Mouse (Mus musculus): Measurements from ENCODE around the gene Lrmda.

Gene Lrmda

DNA sequence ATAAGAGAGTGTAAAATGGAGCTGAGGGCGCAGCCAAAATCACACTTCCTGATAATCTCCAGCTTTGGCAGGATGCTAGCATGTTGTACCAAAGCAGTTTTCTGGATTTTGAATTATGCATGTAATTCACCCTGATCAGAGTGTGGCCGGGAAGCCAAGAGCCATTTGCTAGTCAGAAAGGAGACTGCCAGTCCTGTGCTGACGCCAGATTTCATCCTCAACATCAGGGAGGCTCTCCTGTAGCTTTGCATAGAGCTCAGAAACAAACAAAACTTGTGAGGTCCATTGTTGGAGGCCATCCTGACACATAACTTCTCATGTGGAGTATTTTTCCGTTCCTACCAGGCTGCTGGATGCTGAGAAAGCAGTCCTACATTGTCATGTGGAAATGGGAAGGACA, 667.4 kb downstream of the Lrmda start:
- no peak for DNase-seq

DNA sequence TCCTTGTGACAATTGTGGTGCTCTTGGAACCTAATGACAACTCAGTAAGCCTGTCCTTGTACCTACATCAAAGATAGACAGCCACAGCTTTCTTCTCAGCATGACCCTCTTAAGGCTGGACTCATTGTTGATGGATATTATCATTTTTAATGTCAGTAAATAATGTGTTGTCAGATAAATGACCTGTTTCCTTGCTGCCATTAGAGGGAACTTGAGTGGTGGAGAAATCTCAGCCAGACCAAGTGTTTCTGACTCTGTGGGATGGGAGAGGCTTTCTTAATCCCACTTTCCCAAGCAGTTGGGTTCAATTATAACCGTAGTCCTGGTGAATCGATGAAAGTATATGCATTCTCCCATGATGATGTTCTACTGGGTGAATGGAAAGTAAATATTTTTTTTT, 668.9 kb downstream of the Lrmda start:
- no peak for DNase-seq

DNA sequence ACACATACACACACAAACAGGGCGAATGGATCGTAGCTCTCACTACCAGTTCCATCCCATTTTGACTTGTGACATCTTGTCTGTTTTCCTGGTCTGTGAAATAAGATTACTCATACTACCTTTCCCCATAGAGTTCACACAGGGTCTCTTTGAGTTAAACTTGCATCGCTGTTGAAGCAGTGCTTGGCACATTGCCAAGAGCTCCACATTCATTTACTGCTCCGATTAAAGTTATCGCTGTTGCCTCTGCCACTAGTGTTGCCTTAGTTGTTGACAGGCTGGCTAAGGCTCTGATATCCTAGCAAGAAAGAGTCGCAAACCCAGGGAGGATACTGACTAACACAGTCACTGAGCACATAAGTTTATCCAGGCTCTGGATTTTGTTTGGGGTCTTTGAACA, 675.9 kb downstream of the Lrmda start:
- DNase-seq: no peak

DNA sequence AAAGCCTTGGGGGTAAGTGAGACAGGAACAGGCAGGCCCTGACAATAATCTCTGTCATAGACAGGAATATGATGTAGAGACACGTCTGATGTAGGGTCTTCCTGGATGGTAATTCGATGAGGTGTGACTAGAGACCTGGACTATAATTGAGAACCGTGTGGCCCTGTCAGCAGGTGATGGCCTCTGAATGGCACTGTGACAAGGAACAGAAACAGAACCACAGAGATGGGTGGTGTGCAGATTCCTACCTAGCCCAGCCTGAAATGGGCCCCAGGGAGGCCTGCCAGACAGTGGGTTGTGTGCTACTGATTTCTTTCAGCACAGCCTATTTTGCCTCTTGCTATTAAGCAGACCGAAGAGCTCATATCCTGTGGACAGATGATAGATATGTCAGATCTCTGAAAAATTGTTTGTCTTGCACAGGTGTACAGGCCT, 676.4 kb downstream of the Lrmda start:
- no peak for DNase-seq

DNA sequence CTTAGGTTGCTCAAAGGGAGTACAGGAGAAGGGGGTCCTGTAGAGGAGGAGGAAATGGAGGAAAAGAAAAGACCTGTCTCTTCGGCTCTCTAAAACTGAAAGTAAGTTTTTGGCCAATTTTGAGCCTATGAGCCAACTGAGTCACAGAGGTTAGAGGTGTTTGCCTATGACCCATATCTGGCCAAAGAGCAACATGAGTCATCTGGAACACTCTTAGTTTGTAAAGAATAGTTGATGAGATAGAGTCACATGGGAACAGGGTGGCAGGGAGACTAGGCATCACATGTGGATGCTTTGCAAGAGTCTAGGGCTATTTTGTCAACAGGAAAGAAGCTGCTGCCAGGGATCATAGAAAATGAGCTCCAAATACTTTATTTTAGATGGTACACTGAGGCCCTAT, 680.7 kb downstream of the Lrmda start:
- no peak for DNase-seq

DNA sequence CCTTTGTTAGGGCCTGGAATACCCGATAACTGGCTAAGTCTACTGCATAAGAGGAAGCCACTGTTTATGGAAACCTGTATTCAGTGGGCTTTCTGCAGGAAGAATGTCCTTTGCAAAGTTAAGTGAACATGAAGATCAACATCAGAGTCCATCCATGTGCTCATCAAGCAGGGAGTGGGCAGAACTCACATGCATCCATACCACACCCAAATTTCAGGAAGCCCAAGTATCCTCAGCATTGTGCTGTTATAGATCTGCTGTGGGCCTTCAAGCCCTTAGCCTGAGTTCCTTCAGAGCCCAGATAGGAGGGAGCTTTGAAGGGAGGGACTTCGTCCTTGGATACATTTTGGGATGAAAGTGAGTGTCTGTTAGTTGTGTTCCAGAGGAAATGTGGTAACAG, 681.2 kb downstream of the Lrmda start:
- DNase-seq: no peak

DNA sequence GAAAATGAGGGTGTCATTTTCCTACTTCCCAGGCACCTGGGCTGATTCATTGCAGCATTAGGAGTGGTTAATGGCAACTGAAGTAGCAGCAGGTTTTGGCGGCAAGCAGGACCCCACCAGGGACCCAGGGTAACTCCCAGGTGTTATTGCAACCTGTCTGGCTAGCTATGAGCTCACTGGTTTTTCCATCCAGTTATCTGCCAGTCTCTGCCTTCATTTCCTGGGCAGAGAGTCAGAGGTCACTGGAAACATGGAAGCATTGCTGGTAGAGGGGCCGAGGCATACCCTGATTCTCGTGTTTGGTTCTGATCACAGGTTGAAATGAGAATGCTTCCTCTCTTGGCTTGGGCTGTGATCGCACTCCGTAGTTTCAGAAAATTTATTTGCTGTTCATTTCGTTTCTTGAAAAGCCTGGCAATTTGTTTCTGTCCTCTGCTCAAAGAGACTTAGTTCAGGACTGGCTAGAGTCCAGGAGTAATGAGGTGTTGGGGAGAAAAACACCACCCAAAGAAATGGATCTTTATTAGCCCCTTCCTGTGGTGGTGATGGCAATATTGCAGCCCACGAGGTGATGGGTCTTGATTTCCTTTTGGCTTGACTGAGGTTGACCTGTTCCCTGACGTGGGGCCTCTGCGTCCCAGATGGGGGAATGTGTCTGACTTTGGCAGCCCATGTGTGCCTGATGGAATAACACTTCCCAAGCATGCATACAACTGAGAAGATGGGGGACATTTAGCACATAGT, 688.6 kb downstream of the Lrmda start:
- no peak for DNase-seq

DNA sequence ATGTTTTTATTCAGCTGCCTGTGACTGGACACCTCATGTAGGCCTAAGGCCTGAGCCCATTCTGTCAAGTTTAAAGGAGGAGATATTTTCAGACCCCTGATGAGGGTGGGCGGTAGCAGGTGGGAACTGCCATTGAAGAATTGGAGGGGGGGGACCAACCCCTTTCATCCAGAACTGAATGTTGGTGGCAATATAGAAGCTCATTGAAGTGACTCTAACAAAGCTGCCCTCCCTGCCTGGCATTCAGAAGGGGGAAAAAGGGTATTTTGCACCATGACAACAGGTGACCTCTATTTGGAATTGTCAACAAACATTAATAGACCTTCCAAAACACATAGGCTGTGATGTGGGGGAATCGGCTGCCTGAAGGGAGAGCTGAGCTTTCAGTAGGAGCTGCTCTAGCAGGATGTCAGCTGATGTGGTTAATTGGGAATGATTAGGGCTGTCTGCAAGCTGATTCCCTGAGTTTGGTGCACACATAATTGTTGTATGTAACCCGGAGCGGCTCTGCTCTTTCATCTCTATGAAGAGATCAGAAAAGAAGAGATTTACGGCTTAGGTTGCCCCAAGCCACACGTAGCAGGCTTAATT, 690.7 kb downstream of the Lrmda start:
- DNase-seq: no peak

DNA sequence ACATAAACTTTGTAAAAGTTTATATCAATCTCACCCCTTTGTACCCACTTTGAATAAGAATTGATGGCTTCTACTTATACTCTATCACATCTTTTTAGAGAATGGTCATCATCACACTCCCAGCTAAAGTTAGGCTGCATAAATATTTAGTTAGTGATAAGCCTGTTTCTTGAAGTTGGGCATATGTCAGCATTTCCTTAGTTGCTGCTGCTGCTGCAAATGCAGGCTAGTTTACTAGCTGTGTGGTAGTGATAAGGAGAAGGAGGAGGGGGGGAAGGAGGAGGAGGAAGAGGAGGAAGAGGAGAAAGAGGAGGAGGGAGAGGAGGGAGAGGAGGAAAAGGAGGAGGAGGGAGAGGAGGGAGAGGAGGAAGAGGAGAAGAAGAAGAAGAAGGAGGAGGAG, 692.9 kb downstream of the Lrmda start:
- no peak for DNase-seq

DNA sequence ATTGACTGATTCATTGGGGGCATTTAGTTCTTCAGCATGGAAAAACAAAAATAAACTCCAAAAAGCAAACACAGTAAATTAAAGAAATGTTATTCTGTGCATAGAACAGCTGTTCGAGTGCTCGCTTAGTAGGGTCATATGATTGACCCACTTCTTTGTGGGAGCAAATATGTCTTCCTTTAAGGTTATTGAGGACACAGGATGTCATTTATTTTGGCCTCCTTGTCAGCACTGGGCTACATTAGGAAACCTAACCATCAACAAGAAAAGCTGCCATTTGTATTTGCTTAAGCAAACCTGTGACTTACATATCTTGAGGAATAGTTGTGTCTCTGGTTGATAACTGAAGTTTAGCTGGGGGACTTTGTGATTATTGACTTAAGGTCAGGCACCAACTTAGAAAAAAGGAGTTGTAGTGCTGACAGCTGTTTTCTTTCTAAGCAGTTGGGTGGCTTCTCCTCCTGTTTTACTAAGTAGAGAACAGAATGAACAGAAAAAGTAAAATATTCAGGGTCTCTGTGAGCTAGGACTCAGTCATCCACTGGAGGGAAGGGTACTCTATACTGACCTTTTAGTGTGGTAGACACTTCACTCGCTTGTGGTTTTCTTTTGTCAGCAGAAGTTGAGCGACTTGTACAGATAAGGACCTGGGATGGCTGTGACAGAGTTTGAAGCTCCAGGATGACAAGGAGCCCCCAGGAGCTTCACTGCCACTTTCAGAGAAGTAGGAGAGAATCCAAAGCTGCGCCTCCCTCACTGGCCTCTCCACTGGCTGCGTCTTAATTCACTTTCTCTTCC, 696.3 kb downstream of the Lrmda start:
- DNase-seq: no peak

DNA sequence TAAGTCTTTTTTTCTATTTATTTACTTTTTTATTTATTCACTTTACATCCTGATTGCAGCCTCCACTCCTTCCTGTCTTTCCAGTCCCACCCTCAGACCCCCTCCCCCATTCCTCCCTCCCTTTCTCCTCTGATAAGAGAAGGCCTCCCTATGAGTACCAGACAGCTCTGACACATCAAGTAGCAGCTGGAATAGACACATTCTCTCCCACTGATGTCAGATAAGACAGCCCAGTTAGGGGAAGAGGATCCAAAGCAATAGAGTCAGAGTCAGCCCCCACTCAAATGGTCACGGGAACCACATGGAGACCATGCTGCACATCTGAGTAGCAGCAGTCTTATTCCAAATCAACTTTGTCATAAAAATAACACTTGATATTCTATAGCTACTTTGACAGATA, 700.5 kb downstream of the Lrmda start:
- DNase-seq: no peak

DNA sequence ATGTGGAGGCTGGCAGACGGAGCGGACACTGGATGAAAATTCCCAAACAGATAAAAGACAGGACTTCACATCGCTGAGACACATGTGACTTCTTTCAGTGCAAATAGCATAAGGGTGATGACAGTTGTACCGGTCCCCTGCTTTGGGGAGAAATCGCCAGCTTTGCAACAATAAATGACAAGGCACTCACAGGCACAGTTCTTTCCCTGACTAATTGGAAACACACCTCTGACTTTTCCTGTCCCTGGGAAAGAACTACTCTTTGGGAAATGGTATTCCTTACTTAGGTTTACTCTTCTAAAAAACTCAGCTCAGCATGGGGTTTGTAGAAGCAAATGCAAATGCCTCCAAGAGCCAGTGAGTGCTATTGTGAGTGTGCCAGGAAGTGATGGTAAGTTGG, 702.3 kb downstream of the Lrmda start:
- DNase-seq: no peak

DNA sequence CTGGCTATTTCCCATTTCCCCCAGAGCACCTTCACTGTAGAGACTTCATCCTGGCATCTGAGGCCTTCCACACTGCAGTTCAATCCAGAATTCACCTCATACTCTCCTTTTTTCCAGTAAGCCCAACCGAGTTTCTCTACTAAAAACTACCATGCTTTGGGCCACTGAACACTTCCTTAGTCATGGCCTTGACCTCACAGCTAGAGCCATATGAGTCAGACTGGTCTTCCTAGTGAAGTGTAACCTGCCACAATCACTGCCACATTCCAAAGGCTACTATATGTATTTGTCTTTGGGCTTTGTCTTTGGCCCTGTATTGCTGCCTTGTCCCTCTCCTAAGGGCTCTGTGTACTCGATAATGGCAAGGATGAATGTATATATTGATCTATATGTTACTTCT, 708.0 kb downstream of the Lrmda start:
- no peak for DNase-seq

DNA sequence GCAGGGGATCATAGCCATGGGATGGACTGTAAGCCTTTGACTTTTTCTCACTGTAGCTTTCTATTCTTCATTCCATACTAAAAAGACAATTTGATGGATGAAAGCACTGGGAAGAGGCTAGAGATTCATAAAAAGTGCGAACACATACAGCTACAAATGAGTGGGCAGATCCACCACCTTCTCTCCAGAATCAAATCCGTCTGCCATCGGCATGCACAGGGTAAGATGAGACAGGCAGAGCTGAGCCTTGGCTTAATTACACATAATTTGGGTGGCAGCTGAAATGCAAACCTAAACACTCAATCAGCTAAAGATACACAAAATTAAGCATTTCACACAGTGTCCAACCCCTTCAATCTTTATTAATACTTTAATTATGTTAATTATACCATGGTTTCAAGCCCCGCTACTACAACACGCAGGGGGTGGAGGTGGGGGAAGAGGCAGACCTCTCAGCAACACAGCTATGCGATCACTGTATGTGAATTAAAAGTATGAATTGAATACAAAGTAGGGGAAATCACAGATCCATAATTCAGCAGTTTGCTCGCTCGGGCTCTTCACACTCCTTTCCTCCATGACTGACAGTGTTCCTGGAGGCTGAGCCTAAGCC, 709.2 kb downstream of the Lrmda start:
- no peak for DNase-seq

DNA sequence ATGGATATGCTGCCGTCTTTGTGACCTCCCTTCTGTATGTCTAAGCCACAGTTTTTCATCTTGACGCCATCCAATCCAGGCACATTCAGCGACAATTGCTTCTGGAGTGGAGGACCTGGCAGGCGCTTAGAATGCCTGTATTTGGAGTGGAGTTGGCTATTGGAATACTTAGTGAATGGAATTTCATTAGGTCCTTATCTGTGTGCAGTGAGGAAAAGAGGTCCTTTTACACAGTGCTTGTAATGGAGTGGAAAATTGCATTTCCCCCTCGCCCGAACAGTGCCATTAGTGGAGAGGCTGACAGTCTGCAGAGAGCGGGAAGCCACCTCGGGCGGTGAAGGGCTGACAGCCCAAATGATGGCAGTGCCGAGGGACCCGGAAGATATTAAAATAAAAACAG, 719.1 kb downstream of the Lrmda start:
- no peak for DNase-seq

DNA sequence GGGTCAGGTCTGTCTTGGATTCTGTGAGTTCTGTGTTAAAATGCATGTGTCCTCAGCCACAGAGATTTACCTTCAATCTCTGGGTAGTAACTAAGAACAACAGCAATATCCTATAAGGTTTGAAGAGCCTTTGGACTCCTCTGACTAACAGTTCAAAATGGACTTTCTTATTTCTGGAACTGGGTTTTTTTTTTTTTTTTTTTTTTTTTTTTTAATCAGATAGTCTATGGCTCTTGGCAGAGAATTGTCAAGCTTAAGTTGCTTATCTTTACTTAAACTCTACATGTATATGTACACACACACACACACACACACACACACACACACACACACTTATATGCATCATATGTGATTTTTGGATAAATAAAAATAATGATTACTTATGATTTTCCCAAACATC, 723.0 kb downstream of the Lrmda start:
- no peak for DNase-seq

DNA sequence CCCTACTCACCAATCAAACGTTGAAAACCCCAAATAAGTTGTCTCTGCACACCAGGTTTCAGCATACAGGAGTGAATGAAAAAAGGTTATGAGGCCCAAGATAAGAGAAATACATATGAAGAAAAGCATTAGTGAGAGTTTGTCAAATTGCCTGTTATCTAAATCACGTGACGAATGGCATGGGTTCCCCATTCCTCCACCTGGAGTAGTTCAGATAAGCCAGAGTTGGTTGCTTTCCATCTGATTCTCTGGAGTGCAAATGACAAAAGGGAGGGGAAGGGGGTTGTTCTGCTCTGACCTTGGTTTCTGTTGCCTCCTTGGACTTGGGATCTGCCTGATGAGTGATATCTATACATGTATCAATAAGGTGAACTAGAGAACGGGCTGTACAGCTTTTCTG, 723.8 kb downstream of the Lrmda start:
- no peak for DNase-seq

DNA sequence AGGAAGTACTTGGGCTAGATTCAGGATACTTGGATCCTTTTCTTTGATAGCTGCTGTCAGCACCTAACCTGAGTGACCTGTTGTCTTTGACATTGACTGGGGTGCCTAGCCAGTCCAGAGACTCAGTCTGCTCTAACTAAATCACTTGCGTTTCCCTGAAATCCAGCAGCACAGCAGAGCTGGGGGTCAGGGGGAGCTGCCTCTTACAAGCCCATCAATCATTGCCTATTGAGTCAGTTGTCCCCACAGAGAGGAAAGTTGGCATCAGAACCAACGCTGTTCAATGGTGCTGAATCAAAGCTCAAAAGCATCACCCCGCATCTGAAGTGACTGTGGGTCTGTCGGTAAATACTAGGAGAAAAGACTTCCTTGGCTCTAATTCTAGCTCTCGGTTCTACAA, 725.2 kb downstream of the Lrmda start:
- DNase-seq: no peak

DNA sequence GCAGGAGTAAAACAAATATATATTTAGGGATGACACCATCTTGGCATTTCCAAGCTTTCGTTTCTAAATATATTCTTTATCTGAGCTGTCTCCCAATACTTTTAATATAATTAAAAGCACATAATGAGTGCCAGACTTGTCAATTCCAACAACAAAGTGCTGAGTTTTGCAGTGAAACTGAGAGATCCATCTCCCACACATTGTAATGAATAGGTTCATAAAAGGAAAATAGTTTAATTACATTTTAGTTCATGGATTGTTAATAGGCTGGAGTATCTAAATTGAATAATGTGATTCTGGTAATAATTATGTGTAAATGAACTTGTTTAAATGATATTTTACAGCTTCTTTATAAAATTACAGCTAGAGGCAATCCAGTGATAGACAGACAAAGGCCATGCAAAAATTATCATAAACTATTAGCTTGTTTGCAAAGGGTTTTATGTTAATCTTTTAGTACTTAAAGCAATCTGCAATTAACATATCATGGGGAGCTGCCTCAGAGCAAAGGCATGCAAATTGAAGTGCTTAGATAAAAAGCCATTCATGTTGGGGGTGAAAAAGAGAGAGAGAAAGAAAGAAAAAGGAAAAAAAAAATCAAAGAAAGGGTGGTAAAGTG, 725.9 kb downstream of the Lrmda start:
- no peak for DNase-seq

DNA sequence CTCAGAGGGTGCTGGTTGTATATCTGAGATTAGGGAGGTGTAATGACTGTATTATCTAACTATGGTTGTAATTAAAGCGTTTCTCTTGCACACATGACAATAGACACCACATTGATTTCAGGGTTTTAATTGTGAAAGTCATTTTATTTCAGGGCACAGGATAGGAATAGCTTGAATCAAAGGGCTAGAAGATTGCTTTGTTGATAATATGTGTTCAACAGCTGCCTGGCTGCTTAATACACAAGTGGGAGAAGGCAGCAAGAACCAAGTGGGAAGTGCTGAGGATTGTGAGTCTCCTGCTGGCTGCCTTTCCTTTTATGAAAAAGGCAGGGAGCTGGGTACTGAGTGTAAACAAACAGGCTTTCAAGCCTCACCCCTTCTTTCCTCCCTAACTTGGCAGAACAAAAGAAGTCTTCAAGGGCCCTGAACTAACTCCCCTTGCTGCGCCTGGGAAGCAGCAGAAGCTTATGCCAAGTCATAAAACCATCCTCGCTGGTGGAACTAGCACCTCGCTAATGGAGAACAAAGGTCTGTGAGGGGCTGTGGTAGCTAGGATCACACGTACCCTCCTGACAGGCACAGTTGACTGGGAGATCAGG, 726.5 kb downstream of the Lrmda start:
- no peak for DNase-seq

DNA sequence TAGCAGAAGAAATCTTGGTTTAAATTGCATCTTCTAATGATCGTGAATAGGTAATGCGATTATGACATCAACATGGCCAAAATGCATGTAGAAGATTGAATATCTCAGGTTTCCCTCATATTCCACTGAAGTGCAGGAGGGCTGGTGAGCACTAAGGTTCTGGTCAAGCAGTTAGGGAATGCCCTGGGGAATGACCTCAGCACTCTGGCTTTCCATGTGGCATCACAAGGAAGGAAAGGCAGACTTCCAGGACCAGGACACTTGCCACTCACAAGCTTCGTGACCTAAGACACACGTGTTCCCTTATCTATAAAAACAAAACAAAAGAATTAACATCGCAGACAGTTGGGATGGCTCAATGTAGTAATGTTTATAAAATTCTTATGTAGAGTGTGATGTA, 728.3 kb downstream of the Lrmda start:
- DNase-seq: no peak

DNA sequence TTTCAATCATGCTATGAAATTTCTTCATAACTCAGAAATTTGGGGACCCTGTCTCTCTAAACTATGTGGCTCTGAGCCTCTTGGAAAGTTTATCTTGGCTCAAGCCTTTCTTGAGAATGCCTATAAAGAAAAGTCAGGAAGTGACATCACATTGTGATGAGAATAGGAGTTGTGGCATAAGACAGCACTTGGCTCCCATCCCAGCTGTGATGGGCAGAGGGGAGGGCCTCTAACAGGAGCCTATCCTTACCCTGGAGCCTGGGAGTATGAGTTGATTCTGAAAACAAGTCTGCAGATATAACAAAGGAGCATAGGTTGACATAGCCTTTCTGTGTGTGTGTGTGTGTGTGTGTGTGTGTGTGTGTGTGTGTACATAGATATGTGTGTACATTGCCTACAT, 730.9 kb downstream of the Lrmda start:
- no peak for DNase-seq

DNA sequence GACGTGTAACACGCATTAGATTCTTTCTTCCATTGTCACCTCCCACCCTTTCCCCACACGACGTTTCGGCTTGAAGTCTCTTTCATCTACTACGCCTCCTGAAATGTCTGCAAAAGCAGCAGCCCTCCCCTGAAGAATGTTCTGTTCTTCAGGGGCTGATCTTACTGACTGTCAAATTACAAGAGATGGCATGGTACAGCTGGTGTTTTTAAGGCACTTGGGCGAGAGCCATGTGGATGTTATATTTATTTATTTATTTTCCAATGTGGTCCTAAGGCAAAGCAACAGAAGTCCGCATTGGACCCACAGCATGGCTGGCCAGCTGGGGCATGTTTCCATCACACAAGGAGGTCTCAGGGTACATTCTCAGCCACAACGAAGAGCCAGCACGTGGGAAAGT, 731.8 kb downstream of the Lrmda start:
- DNase-seq: no peak

All from cerebellum, adult 9-10 months (tissue).